Mouse (Mus musculus) cerebellum, postnatal 14 days (tissue): Measurements from ENCODE around the gene Trpm3.

ENCODE experiments used
- DNase-seq, 2 experiments: peaks; one replicate each; pipeline ENCODE4 v3.0.0; 2021; ENCODE audit warnings: mixed read lengths in 2 of 2

Gene Trpm3

DNA sequence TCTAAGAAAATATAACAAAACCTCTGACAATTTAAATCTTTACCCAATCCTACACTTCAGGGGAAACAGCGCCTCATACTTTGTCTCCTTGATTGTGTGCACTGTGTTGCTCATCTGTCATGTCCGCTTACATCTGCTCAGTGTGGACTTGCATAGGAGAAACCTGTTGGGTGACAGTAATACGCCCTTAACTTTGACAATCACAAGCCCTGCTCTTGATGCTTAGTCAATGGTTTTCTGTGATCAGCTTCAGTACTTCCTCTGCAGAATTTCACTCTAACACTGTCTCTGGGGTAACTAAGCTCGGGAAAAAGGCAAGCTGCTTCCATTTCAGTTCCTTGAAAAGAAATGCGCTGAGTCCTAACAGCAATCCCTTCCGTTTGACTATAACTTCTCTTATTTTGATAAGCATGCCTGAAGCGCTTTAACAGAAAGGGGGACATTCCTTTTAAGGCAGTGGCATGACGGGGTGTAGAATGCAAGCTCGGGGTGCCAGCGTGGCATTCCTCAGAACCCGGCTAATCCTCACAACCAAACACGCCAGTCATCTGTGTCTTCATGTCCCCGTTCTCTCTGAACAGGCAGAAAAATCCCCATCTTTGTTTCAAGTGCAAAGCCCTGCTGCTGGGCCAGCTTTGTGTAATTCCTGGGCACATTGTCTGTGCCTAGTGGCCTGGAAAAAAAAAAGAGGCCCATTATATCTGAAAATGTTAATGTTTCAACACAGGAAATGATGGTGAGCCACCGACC, 517.8 kb downstream of the Trpm3 start:
- DNase-seq: no peak

DNA sequence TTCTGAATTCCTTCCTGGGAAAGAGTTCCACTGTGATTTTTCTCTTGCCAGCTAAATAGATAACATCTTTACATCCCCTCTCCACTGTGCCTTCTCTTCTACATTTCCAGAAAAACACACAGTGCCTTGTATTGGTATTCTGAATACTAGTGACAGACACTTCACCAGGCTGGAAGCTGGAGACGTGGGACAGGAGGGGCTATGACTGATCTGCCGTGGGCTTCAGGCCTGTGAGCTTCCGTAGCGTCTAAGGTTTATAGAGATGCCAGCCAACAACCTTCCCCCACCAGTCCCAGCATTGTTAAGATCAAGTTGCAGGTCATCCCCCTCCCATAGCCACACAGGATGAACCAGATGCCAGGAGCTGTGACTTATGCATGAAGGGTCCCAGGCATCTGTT, 518.4 kb downstream of the Trpm3 start:
- no peak for DNase-seq

DNA sequence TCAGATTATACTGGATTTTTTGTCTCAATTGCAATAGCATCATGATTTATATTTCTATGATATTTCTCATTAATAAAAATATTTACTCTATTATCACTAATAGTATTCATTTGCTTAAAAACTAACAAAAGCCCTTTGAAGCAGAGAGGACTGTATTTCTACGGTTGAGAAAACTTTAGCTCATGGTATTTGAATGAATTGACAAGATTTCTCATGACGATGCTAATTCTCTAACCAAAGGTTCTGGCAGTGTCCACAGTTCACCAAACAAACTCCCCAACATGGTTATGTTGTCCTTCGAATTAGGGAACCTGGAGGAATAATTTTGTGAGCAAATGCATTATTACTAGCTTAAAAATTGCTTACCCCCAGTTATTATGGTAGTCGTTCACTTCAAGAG, 526.6 kb downstream of the Trpm3 start:
- DNase-seq: no peak

DNA sequence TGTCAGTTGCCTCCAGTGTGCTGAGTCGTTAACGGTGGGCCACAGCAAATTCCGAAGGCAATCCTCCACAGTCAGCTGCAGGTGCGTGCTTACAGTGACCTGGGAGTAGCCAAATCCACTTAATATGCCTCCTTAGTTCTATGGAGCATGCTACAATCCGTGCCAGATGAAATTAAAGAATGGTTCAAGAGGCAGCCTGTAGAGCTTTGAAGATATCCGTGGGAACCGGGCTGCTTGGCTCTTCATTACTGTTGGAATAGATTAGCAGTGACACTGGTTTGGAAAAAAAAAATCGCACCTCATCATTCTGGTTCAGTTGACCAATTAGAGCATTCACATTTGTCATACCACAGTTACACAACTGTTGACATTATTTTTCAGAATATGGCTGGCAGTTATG, 531.4 kb downstream of the Trpm3 start:
- DNase-seq: peak; percentile 36 to 57

DNA sequence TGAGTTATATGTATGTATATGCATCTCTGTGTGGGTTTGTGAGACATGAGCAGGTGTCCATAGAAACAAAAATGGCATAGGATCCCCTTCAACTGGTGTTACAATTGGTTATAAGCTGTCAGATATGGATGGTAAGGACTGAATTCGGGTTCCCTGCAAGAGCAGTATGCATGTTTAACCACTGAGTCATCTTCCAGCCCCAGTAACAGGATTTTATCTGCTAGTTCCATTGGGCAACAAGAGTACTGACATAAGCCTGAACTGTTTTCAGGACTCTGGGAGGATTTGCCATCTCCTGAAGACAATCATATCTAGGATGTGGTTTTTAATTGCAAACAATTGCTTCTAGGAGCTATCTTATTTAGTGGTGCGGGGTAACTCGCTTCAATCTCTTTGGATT, 534.0 kb downstream of the Trpm3 start:
- no peak for DNase-seq

DNA sequence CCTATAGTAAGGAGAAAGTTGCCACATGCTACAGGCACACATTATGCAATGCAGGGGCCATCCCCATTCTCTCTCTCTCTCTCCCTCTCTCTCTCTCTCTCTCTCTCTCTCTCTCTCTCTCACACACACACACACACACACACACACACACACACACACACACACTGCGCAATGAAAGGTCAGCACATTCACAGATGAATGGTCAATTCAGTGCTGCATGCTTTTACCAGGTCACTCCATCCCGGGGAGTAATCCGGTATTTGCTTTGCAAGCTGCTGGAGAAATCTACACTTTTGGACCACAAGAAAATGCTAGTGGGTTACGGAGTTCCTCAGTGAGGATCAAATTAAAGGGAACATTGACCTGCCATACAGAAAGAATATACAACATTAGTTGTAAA, 537.4 kb downstream of the Trpm3 start:
- peak; percentile 41 to 49 for DNase-seq

DNA sequence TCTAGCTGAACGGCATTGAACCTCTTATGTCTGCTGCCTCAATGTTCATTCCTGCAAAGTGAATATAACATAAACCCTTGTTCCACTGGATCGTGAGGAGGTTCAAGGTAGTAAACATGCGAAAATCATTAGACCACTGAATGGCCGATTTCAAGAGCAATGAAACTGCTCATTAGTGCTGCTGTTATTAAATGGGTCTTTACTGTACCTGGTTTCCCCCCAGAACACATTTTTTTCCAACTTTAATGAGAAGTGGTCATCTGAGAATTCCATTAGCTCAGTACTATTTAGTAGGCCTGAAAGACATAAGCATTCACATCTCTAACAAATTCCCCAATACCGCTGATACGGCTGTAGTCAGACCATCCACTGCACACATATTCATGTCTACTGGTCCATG, 543.4 kb downstream of the Trpm3 start:
- DNase-seq: no peak

DNA sequence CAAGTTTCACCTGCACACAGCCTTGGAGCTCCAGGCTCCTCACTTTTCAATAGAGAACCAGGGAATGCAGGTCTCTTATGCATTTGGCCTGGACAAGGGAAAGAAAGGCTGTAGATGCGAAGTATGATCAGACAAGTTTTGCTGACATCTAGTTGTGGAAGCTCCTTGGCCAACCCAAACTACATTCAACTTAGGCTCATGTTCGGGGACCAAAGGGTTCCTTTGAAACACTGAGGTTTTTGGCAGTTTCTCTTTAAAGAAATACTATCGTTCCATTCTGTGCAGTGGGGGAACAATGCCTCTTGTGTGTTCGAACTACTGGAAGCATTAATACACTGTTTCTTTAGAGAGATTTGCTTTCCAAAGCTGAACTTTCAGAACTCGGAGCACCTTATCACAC, 553.1 kb downstream of the Trpm3 start:
- DNase-seq: no peak

DNA sequence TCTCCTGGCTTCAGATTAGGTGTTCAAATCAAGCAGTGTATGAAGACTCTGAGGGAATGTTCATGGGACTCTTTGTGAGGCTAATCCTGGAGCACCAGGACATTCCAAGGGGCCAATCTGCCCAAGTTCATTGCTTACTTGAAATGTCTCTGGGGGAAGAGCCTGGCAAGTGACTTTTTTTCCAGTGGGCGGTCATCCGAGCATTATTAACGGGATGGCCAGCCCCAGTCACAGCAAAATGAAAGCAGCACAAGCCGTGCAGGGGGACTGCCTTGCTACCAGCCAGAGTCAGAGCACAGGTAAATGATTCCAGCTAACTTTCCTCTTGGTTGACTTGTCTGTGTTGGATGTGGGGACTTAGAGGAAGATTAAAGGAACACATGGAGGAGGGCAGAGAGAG, 553.7 kb downstream of the Trpm3 start:
- DNase-seq: no peak

DNA sequence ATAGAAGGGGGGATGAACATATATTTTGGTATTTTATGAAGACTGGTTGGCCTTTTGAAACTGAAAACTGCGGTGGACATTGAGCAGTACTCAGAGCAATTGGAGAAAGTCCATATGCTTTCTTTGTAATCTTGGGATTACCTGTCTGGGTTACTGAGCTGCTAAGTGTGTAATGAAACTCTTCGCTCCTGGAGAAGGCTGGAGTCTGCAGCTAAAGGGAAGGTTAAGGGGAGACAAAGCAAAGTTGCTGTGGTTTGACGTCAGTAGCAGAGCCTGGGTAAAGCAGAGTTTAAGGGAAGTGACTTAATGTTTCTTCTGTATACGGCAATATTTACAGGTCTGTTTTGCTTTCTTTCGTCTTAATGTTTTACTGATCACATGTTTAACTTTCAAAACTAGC, 554.1 kb downstream of the Trpm3 start:
- DNase-seq: no peak

DNA sequence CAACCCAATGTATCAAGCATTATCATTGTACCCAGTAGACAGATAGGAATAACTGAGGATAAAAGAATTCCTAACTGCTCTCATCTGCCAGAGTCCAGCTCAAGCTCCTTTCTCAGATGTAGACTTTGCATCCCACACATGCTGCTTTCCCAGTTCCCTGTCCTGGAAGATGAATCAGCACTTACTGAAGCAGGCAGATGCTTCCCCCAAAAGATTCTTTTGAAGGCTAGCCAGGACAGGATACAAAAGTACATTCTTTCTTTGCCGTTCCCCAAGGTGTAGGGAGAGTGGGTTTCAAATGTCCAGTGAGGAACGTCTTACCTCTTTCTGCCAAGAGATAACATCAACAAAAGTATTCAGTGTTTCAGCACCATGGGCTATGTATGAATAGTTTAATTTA, 556.6 kb downstream of the Trpm3 start:
- no peak for DNase-seq

DNA sequence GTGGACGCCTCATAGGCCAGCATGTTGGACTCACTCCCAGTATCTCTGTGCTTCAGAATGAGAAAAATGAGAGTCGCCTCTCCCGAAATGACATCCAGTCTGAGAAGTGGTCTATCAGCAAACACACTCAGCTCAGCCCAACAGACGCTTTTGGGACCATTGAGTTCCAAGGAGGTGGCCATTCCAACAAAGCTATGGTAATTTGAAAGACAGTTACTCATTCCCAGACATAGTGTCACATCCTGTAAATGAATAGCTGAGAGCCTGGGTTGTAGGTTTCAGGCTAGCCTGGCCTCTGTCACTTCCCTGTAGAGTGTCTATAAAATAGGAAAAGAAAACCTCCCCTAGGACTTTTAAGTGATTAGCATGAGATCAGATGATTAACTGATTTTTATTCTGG, 559.9 kb downstream of the Trpm3 start:
- DNase-seq: no peak

DNA sequence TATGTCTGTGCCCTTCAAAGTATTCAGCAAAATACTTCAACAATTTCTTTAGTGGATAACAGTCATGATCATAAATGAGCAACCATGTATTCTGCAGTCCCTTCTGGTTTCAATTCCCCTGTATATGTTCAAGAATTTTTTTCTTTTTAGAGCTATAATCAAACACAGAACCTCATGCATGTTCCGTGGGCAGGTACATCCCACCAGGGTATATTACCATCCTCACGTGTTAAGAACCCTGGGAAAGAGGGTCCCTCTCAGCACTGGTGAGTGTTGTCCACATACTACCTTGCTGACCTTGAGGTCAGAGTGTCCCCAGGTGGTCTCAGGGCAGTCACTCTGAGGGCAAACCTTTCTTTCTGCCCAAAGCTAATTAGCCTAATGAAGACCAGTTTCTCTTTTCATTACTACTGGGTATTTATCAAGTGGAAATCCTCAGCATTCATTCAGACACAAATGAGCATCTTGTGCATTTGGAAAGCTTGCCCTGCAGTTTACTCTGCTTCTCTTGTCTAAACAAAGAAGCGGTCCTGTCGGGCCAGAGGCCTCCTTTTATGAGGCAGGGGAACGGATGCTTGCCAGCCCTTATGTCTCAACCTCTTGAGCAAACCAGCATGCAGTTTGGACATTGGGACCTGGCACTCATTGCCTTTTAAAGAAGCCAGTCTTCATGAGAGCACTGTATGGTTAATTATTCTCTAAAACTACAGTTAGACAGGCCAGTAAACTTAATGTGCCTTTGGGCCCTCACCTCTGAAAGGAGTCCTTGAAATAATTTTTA, 562.2 kb downstream of the Trpm3 start:
- DNase-seq: no peak

DNA sequence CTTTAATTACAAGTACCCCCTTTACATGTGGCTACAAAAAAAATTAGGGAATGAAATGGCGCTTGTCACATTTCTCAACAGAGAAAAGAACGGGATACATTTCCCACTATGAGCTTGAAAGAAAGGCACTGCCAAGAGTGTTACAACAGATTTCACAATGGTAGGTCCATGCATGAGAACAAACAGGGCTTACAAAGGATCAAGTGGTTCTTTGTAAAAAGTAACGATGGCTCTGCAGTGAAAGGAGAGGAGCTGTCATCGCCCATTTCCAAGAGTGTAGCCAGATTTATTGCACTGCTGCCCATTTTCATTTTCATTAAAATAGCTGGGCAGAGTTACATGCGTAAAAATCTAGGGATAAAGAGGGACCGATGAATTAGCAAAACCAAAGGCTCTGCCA, 565.0 kb downstream of the Trpm3 start:
- DNase-seq: no peak

DNA sequence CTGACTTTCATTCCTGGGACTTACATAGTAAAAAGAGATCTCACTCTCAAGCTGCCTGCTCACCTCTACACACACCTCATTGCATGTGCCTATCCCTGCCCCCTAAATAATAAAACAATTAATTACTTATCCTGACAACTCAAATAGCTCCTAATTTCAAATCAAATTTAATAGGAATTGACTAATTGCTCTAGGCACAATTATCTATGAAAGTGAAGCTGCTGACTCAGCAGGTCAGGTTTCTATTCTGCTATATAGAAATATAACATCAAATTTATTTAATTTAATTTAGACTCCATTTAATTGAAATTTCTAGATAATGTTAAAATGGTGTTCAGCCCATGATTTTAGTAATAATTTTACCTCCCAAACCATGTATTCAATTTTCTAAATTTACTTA, 566.6 kb downstream of the Trpm3 start:
- DNase-seq: no peak

DNA sequence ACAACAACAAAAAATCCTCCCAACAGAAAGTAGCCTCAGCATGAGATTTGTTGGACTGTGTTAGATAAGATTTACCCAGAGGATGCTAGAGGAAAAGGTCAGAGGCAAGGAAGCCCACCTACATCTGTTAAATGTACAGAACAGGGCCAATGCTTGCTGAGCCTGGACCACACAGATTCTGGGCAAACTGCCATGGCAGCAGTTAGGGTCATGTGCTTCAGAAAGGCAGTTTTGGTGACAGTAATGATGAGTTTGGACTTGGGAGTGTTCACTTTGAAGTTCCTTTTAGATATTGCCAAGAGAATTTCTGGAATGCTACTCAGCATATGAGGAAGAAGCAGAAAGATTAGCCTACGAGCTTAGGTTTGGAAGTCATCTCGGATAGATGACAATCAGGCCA, 580.2 kb downstream of the Trpm3 start:
- DNase-seq: peak; percentile 69 to 73

DNA sequence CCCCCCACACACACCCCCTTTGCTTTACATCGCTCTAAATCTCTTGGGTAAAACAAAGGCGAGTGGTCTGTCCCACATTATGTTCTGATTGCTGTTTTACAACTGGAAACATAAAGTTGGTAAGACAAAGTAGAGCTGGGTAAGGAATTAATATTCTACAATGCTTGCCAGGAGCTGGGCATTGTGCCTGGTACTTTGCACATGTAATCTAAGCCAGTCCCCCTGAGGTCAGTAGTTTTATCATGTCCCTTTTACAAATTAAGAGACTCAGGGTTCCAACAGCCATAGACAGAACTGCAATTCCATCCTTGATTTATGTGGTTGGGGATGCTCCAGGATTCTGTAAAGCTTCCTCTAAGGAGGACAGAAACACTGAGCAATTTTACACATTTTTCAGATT, 591.0 kb downstream of the Trpm3 start:
- DNase-seq: peak; percentile 34 to 51

DNA sequence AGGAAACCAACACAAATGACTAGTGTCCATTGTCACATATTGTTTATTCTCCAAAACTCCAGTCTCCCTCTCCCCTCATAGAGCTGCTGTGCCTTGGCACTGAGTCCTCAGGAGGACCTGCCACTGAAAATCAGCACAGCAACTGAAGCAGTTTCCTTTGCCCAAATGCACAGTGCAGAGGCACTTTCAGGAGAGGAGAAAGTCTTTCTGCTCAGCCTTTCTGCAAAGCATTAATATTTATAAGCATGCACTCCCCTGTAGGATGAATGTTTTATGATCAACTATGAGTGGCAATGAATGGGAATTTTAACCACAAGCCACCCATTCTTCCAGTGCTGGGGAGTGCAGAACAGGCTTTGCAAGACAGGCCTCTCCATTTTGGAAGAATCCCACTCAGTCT, 592.1 kb downstream of the Trpm3 start:
- no peak for DNase-seq

DNA sequence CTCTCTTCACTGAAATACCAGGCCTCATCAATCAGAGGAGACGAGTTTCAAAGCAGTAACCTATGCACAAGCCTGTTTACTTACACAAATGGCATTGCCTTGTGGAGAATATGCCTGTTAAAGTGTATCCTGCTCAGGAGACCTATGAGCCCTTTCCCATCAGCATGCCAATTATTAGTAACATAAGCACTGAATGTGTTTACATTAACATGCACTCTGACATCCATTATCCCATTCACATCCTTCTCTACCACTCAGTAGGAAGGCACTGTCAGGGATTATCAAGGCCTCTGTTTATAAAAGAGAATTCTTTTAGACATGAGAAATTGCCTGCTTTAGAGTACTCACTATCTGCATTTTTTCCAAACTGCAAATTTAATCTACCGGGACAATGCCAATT, 598.0 kb downstream of the Trpm3 start:
- no peak for DNase-seq

DNA sequence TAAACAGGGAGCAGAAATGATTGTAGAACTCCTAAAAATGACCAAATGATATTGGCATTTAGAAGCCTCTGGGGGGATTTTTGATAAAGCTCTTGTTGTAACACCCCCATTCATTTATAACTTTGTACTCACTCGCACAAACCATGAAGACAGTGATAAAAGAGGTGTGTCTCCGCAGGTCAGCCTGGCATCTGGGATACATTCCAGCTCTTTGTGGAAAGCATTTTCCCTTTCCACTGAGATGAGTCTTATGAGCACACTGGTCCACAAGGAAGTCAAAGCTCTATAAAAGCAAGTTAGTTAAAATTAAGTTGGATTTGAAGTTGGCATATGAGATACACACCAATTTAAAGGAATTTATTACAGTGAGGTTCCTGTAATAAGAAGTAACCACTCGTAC, 600.4 kb downstream of the Trpm3 start:
- no peak for DNase-seq

DNA sequence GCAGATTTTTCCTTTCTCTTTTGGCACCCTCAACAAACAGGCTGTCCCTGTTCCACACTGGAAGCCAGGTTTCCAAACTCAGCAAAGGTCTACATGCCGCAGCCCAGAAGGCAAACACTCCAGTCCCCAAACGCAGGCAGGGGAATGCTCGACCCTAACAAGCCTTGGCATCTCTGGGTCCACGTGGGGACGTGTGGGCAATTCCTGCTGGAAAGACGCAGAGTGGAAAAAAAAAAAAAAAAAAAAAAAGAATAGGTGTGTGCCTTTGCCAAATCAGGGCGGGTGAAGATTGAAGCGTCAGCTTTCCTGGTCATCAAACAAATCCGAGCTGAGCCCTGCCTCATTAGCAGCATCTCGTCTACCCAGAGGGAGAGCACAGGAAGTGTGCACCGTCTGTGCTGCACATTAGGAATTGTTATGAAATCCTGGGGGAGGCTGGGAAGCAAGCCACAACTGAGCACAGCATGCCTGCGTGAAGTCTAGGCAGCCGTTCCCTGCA, 614.5 kb downstream of the Trpm3 start:
- DNase-seq: peak; percentile 80 to 88

DNA sequence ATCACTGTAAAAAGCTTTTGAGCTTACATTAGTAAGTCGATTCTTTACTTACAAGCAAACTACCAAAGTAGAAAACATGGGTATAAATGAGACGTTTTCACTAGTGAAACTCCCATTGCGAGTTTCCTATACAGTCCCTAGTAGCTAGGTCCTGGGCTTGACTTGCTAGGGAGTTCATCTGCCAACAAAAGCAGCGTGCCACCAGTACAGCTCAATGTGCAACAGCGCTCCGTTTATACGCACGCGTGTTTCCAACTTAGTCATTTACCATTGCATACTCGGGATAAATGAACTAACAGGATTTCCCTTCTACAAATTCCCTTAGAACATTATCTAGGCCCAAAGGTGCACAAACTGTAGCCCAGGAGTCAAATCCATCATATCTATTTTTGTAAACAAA, 615.2 kb downstream of the Trpm3 start:
- DNase-seq: peak; percentile 46 to 62

DNA sequence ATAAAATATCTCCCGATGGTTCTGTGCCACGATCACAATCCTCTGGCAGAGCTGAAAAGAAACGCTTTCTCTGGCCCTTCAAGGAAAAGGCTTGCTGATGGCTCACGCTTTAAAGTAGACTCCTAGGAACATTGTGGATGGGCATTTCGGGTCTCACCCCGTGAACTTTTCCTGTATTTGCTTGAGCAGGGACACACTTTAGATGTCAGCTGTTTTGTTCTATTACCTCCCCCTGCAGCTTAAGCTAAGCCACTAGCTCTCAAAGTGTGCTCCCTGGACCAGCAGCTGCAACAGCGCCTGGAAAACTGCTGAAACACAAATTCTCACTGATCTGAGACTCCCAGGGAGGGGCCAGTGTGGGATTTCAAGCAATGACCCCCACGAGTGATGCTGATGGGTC, 615.7 kb downstream of the Trpm3 start:
- no peak for DNase-seq

DNA sequence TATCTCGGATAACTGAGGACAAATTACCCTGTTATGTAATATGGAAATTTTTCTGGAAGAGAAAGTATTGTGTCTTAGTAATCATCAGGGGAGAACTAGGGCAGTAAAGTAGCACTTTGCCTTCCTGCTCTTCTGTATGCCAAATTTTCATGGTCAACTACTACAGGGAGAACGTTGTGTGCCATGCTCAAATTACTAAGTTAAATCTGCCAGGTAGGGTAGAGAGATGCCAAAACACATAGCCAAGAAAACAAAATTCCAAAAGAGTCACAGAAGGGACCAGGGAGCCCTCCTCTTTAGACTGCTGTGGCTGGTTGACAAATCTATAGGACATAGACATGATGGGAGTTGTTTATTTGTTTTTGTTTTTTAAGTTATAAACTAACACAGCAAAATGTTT, 619.6 kb downstream of the Trpm3 start:
- peak in 1 of 2 experiments; percentile 48 for DNase-seq
